Mouse (Mus musculus) cerebellum, adult 18-20 months (tissue): ENCODE measurements around the gene Slc7a12.

Experiments used
- DNase-seq, 2 experiments: peaks; one replicate each; pipeline ENCODE4 v3.0.0; 2021

Slc7a12 gene

GRCm38 (mm10) chr3:14480397-14480796 is at the start of gene Slc7a12:
Gene Slc7a12, plus strand, starts transcription at chr3:14480697.
- no peak for DNase-seq

- no peak for DNase-seq
Measured at GRCm38 (mm10) chr3:14432381-14432780, 48.1 kb upstream of the Slc7a12 start.

GRCm38 (mm10) chr3:14446015-14446414 is 34.5 kb upstream of the Slc7a12 start:
- DNase-seq = no peak

- DNase-seq = no peak
Measured at GRCm38 (mm10) chr3:14446691-14447090, 33.8 kb upstream of the Slc7a12 start.
